Mouse (Mus musculus): Measurements from ENCODE around the gene Paqr3.

Paqr3 gene

DNA sequence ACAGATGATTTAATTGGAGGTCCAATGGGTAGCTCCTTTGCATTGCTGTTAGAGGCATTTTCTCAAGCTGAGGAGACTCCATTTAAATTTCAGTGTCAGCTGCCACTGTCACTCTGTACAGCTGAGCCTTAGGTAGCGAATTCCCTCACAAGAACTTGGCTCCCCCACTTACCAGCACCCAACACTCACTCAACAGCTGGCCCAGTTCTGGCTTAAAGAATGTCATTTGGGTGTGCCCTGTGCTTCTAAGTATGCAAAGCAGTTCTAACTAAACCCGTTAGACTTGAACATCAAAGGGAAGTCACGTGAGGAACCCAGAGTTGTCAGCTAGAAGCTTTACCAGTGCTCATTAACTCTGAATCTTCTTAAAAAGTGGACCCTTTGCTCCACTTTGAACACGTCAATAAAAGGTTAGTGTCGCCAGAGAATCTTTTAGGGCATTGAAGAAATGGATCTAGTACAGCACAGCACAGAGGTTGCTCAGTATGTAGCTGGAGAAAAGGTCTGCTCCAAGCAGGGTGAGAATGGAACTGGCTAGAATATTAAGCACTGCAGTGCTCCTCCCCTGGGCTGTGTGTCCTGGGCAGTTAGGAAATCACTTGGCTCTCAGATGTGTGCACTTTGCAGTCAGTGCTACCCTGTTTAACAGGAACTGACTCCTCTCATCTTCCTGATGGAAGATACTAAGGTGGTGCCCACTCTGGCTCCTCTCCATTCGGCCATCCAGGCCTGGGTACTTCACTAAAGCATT lies 21.2 kb downstream of the Paqr3 start:
- TF ChIP-seq GATA4 (IDR thresholded peaks at IDR 0.05; ENCODE audit: insufficient replicate concordance, low read length): no peak

DNA sequence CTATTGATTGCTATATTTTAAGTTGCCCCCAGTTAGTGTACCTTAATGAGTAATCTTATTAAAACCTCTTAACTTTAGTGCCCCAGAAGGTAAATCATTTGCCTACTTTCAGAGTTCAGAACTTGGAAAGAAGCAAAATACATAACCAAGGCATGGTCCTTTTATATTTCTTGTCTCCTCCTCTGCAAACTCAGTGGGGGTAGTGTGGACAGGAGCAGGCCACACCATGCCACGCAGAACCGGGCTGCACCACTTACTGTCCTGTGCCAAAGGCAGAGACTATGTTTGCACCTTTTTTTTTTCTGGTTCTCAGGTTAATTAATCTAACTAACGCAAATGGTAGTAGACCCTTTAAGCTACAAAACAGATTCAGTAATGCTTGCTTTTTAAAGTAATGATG lies 22.0 kb downstream of the Paqr3 start:
- no peak for TF ChIP-seq GATA4 (IDR thresholded peaks at IDR 0.05; ENCODE audit: insufficient replicate concordance, low read length)

- TF ChIP-seq GATA4 (IDR thresholded peaks at IDR 0.05; ENCODE audit: insufficient replicate concordance, low read length): no peak
These were observed 23.2 kb downstream of the Paqr3 start for GRCm38 (mm10) chr5:97088231-97088630.

DNA sequence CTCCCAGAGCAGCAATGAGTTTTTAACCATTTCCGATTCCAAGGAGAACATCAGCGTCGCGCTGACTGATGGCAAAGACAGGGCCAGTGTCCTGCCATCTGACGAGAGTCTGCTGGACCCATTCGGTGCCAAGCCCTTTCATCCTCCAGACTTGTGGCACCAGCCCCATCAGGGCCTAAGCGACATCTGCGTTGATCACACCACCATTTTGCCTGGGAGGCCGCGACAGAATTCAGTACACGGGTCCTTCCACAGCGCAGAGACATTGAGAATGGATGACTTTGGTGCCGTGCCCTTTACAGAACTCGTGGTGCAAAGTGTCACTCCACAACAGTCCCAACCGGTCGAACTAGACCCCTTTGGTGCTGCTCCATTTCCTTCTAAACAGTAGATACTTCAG lies 23.6 kb downstream of the Paqr3 start:
- TF ChIP-seq GATA4 (IDR thresholded peaks at IDR 0.05; ENCODE audit: insufficient replicate concordance, low read length): no peak

DNA sequence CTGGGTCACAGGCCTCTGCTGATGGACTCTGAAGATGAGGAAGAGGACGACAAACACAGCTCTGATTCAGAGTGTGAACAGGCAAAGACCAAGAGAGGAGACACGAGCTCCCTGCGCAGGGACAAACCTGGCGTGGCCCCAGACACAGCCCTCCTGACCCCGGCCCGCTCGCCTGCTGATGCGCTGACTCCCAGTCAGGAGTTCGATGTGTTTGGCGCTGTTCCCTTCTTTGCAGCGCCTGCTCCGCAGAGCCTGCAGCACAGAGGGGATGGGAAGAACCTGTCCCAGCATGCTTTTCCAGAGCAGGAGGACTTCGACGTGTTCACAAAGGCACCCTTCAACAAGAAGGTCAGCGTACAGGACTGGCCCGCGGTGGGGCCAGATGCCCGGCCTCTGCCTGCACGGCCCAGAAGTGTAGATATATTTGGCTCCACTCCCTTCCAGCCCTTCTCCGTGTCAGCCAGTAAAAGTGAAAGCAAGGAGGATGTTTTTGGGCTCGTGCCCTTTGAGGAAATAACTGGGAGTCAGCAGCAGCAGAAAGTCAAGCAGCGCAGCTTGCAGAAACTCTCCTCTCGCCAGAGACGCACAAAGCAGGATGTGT lies 24.3 kb downstream of the Paqr3 start:
- TF ChIP-seq GATA4 (IDR thresholded peaks at IDR 0.05; ENCODE audit: insufficient replicate concordance, low read length): no peak

GRCm38 (mm10) chr5:97085071-97085470 lies 26.3 kb downstream of the Paqr3 start:
- TF ChIP-seq GATA4 (IDR thresholded peaks at IDR 0.05; ENCODE audit: insufficient replicate concordance, low read length): no peak

DNA sequence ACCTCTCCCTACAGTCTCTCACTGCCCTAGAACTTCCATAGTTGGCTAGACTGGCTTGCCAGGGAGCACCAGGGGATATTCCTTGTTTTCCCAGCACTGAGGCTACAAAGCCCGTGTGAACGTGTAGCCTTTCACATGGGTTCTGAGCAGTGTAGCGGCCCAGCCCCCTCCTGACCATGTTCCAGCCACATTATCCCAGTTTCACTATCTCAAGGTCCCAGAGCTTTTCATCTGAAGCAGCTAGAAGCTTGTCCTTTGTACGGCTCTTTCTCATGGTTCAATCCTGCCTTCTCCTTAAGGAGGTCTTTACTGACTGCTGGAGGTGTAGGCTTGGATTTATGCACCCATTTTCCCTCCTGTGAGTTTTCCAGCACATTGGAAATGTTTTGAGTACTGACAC lies 26.9 kb downstream of the Paqr3 start:
- TF ChIP-seq GATA4 (IDR thresholded peaks at IDR 0.05; ENCODE audit: insufficient replicate concordance, low read length): no peak

DNA sequence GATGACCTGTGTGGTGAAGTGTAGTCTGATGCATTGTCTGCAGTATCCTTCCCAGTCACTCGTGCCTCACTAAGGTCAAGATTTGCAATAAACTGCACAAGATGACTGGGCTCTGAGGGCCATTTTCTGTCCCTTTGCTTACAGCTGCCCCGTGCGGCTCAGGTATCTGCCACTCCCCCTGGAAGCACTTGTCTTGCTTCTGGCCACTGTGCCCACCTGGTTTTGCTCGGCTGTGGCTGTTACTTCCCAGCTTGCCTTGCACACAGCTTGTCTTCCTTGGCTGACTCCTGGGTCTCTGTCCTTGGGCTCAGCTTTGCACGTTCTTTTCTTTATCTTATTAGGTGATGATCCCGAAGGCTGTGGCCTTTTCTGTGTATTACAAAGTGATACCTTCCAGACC lies 27.7 kb downstream of the Paqr3 start:
- no peak for TF ChIP-seq GATA4 (IDR thresholded peaks at IDR 0.05; ENCODE audit: insufficient replicate concordance, low read length)

DNA sequence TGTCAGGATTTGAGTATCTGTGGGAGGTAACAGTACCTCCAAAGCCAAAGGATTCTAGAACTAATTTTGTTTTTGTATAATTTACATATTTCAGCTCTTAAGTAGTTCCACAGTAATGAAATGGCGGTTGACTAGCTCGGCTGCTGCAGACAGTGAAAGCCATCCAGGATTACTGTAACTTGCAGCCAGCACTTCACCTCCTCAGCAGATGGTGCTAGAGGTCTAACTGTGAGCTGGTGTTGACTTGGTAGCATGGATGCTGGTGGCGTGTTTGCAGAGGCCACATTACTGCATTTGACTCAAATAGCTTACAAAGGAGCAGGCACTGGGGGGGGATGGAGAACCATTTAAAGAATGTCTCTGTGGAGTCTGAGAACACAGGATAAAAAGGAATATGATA lies 29.9 kb downstream of the Paqr3 start:
- no peak for TF ChIP-seq GATA4 (IDR thresholded peaks at IDR 0.05; ENCODE audit: insufficient replicate concordance, low read length)

GRCm38 (mm10) chr5:97078641-97079040 lies 32.8 kb downstream of the Paqr3 start:
- no peak for TF ChIP-seq GATA4 (IDR thresholded peaks at IDR 0.05; ENCODE audit: insufficient replicate concordance, low read length)

DNA sequence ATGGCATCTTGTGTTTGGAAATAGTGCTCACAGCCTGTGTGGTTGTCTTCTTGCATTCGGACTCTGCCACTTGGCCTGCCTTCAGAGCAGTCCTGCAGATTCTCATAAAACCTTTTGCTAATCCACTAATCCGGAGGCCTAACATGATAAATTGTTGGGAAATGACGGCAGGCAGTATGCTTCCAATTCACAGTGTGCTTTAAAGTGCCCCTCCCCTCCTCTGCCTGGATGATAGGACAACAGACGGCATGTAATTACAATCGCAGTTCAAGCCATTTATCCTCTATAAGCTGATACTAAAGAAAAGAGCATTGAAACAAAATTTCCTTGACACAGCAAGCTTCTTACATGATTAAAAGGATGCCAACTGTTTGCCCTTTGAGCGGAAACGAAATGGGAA lies 33.7 kb downstream of the Paqr3 start:
- TF ChIP-seq GATA4 (IDR thresholded peaks at IDR 0.05; ENCODE audit: insufficient replicate concordance, low read length): no peak

GRCm38 (mm10) chr5:97076167-97076566 lies 35.2 kb downstream of the Paqr3 start:
- TF ChIP-seq GATA4 (IDR thresholded peaks at IDR 0.05; ENCODE audit: insufficient replicate concordance, low read length): no peak

DNA sequence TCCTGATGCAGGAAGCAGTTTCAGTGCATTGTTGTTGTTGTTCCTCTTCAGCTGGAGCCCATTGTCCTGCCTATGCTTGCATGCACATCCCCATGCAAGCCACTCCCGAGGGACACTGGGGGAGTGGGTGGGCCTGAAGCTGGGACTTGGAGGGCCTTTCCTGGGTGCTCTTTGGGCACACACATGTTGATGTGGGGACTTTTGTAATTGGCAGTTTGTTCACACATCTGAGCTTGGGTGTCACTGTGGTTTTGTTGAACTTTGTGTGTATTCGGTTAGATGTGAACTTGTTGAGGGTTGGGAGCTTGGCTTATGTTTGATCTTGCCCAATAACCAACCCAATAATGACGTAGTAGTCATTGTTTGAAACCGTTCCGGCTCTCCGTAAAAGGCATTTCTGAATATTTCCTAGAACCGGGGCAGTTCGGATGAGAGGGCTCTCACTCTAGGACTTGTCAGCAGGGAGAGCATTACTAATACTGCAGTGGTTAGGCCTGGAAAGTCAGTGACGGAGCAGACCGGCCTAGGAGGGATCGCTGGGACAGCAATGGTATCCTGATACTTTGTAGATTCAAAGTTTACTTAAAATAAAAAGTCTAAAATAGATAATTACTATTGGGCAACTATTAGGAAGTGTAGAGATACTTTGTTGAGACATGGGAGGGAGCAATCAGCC lies 35.8 kb downstream of the Paqr3 start:
- no peak for TF ChIP-seq GATA4 (IDR thresholded peaks at IDR 0.05; ENCODE audit: insufficient replicate concordance, low read length)

GRCm38 (mm10) chr5:97065746-97066145 lies 45.6 kb downstream of the Paqr3 start:
- TF ChIP-seq GATA4 (IDR thresholded peaks at IDR 0.05; ENCODE audit: insufficient replicate concordance, low read length): no peak

- no peak for TF ChIP-seq GATA4 (IDR thresholded peaks at IDR 0.05; ENCODE audit: insufficient replicate concordance, low read length)
These were observed 49.4 kb downstream of the Paqr3 start for GRCm38 (mm10) chr5:97062041-97062440.

GRCm38 (mm10) chr5:97060864-97061263 lies 50.5 kb downstream of the Paqr3 start:
- TF ChIP-seq GATA4 (IDR thresholded peaks at IDR 0.05; ENCODE audit: insufficient replicate concordance, low read length): no peak

All from liver, adult (tissue).